Mouse (Mus musculus) small intestine, adult 2 months (tissue): Measurements from ENCODE around the gene Ppm1l. TPM values are rescaled to one million over a fixed set of nuclear protein-coding genes. Genes with fewer than 3 reads are reported as not detected.

Experiments used
- H3K27ac ChIP-seq: fragments of 200-500 bp; 2 replicates; pipeline ENCODE4 v1.5.1; 2012; ENCODE audit warnings: low read depth, low read length, control low read depth, inconsistent platforms; ENCODE audit not compliant: insufficient read depth
- H3K27me3 ChIP-seq: fragments of 200-500 bp; 2 replicates; pipeline ENCODE4 v1.6.1; 2012; ENCODE audit warnings: mild to moderate bottlenecking, moderate library complexity, low read length, inconsistent platforms; ENCODE audit not compliant: control insufficient read depth, insufficient read depth
- H3K36me3 ChIP-seq: fragments of 200-500 bp; 2 replicates; pipeline ENCODE4 v1.6.1; 2012; ENCODE audit warnings: mild to moderate bottlenecking, low read length, control low read depth, inconsistent platforms; ENCODE audit not compliant: control insufficient read depth, insufficient read depth
- H3K4me1 ChIP-seq: fragments of 200-500 bp; 2 replicates; pipeline ENCODE4 v1.6.1; 2012; ENCODE audit warnings: low read length, inconsistent platforms, mixed read lengths; ENCODE audit not compliant: control insufficient read depth, insufficient read depth, insufficient read length
- H3K4me3 ChIP-seq: fragments of 200-500 bp; 2 replicates; pipeline ENCODE4 v1.5.1; 2012; ENCODE audit warnings: low read depth, mild to moderate bottlenecking, control low read depth, inconsistent platforms, low read length, moderate library complexity
- CTCF ChIP-seq: fragments of 200-500 bp; IDR thresholded peaks from 2 replicates; pipeline ENCODE4 v1.5.1; 2012; ENCODE audit warnings: low read depth, mild to moderate bottlenecking, control low read depth, inconsistent platforms, low read length, moderate library complexity, mixed read lengths; ENCODE audit not compliant: insufficient replicate concordance, insufficient read length; ENCODE audit errors: extremely low read depth
- POLR2A ChIP-seq: fragments of 200-500 bp; IDR thresholded peaks from 2 replicates; pipeline ENCODE4 v1.6.1; 2012; ENCODE audit warnings: low read depth, mild to moderate bottlenecking, control low read depth, inconsistent platforms, low read length, moderate library complexity
- WGBS: fragments of 180-500 bp; shearing (Covaris S2); methylation state at CpG from one replicate; pipeline ENCODE4 v1.1.7; 2018; 5-methylcytosine and 5-hydroxymethylcytosine counted together
- polyA plus RNA-seq: library from polyadenylated mRNA; depleted of rRNA; stranded (reverse); fragments of >200 nt; gene quantifications from 2 replicates; pipeline ENCODE4 v1.2.3, GENCODE M21; 2012

The Ppm1l gene
- polyA plus RNA-seq, 1 experiment, result 1.1 TPM

DNA sequence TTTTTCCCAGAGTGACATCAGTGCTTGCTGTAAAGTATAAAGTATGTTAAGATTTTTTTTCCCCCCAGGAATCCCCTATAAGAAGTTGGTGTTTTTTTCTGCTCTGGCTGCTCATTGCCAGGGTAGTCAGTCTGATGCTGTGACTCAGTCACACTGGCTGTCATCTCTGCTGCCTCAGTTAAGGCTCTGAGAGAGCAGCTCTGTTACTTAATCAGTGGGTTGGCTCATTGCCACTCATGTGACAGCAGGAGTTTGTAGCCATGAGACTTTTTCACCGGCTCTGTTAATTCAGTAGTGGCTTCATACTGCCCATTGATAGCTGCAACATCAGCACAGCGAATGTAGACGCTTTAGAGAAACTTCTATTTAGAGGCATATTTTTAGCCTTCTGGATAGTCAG lies 163.3 kb downstream of the Ppm1l start:
- H3K27me3 ChIP-seq, result no peaks in the 10 kb centered on the region
- TF ChIP-seq CTCF (no peak), POLR2A (no peak)
- H3K4me3 ChIP-seq, result no peak overlapping the region
- H3K4me1 ChIP-seq, result no peaks in the 10 kb centered on the region
- WGBS, result 73% methylated on average over 3 of the region's 3 CpGs
- H3K36me3 ChIP-seq, result no peaks in the 10 kb centered on the region
- no peak overlapping the region for H3K27ac ChIP-seq

DNA sequence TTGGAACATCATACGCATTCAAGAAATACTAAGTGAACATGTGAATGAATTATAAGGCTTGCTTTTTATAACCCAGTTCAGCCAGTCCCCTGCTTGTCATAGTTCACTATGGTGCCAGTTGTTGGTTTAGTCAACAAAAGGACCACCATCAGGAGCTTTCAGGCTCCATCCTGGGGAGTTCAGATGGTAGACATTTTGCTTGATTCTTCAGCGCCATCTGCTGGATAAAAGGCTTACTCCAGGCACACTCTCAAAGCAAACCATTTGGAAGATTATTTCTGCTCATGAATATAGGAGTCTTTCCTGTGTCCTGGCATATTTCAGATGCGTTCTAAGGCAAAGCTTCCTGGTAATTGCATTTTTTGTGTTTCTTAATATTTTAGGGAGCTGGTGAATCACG lies 165.2 kb downstream of the Ppm1l start:
- TF ChIP-seq POLR2A, result no peak
- TF ChIP-seq CTCF, result no peak
- 33% methylated on average over 4 of the region's 4 CpGs for WGBS

DNA sequence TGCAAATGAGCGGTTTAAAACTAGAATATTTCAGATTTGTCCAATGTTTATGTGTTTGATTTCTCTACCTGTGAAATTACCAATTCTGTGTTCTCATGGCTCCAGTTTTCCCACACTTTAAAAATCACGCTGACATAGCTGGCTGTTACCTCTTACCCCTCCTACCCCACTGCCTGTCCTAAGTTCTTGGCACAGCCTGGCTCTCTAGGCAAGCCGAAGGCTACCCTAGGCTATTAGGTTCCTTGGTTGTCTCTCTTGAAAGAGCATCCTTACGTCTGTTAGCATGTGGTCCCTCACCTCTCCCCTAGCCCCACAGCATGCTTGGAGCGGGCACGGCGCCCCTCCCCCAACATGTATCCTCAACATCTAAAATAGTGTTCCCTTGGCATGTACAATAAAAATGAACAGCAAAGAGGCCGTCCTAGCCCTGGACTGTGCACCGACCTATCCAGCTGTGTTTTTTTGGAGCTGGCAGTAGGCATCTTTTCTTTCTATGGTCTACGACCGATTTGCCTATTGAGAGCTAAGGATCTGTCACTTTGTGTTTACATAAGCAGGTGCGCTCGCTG lies 167.4 kb downstream of the Ppm1l start:
- TF ChIP-seq CTCF (no peak), POLR2A (no peak)
- H3K36me3 ChIP-seq, result no peaks in the 10 kb centered on the region

More for the DNA sequence above, 165.2 kb downstream of the Ppm1l start:
- Histone ChIP-seq H3K27me3 (no peaks in the 10 kb centered on the region), H3K36me3 (no peaks in the 10 kb centered on the region), H3K4me3 (no peak overlapping the region), H3K27ac (no peak overlapping the region), H3K4me1 (no peaks in the 10 kb centered on the region)

GRCm38 (mm10) chr3:69484582-69484981 lies 167.9 kb downstream of the Ppm1l start:
- no peaks in the 10 kb centered on the region for H3K4me1 ChIP-seq
- no peak overlapping the region for H3K27ac ChIP-seq
- H3K36me3 ChIP-seq, result no peaks in the 10 kb centered on the region
- 88% methylated on average over 4 of the region's 4 CpGs for WGBS
- H3K4me3 ChIP-seq, result no peak overlapping the region
- TF ChIP-seq CTCF (no peak), POLR2A (no peak)
- no peaks in the 10 kb centered on the region for H3K27me3 ChIP-seq

More for the DNA sequence above, 167.4 kb downstream of the Ppm1l start:
- H3K27me3 ChIP-seq, result no peaks in the 10 kb centered on the region
- 80% methylated on average over 13 of the region's 13 CpGs for WGBS
- no peaks in the 10 kb centered on the region for H3K4me1 ChIP-seq
- H3K27ac ChIP-seq, result no peak overlapping the region
- no peak overlapping the region for H3K4me3 ChIP-seq

GRCm38 (mm10) chr3:69485347-69485746 lies 168.7 kb downstream of the Ppm1l start:
- WGBS, result 82% methylated on average over 3 of the region's 3 CpGs
- H3K36me3 ChIP-seq, result no peaks in the 10 kb centered on the region
- no peaks in the 10 kb centered on the region for H3K27me3 ChIP-seq
- no peak overlapping the region for H3K4me3 ChIP-seq
- no peak for TF ChIP-seq CTCF
- no peak for TF ChIP-seq POLR2A
- no peaks in the 10 kb centered on the region for H3K4me1 ChIP-seq
- H3K27ac ChIP-seq, result no peak overlapping the region

DNA sequence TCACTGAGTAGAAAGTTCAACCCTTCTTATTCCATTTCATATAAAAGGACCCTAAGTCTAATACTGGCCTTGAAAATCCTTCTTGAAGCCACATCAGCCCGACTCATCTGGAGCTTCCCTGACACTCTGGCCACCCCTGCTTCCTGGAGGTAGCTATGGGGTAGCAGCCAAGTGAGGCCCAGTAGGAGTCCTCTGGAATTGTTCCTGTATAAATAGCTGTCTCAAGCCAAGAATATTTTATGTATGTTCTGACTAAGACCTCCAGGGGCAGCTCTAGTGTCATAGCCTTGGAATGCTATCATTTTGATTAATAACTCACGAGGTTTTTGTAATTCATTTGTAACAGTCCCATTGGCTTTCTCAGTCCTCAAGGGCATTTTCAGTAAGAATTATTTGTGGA lies 169.1 kb downstream of the Ppm1l start:
- H3K27ac ChIP-seq, result no peak overlapping the region
- WGBS, result 48% methylated on average over 2 of the region's 2 CpGs
- H3K4me3 ChIP-seq, result no peak overlapping the region
- H3K4me1 ChIP-seq, result no peaks in the 10 kb centered on the region
- H3K36me3 ChIP-seq, result no peaks in the 10 kb centered on the region
- H3K27me3 ChIP-seq, result no peaks in the 10 kb centered on the region
- TF ChIP-seq POLR2A (no peak), CTCF (no peak)

GRCm38 (mm10) chr3:69487471-69487870 lies 170.8 kb downstream of the Ppm1l start:
- TF ChIP-seq POLR2A, result no peak
- TF ChIP-seq CTCF, result no peak
- no peak overlapping the region for H3K27ac ChIP-seq
- no peaks in the 10 kb centered on the region for H3K36me3 ChIP-seq
- no peak overlapping the region for H3K4me3 ChIP-seq
- H3K4me1 ChIP-seq, result no peaks in the 10 kb centered on the region
- 79% methylated on average over 6 of the region's 6 CpGs for WGBS
- H3K27me3 ChIP-seq, result no peaks in the 10 kb centered on the region
